Mouse (Mus musculus) kidney, postnatal 14 days (tissue): ENCODE data around the gene Mccc2.

Experiments used
- DNase-seq: peaks from one replicate; pipeline ENCODE4 v3.0.0; 2022; ENCODE audit warnings: mixed read lengths

Gene Mccc2

GRCm38 (mm10) chr13:99938606-99939319, 76.7 kb downstream of the Mccc2 start:
- no peak for DNase-seq

GRCm38 (mm10) chr13:99937741-99938140, 77.7 kb downstream of the Mccc2 start:
- DNase-seq, result no peak

- no peak for DNase-seq
These were observed 83.0 kb downstream of the Mccc2 start for GRCm38 (mm10) chr13:99932406-99932805.

GRCm38 (mm10) chr13:99931502-99931901, 83.9 kb downstream of the Mccc2 start:
- DNase-seq, result no peak

GRCm38 (mm10) chr13:99926249-99926648, 89.2 kb downstream of the Mccc2 start:
- DNase-seq, result no peak

- no peak for DNase-seq
These were observed 99.8 kb downstream of the Mccc2 start for GRCm38 (mm10) chr13:99915632-99916031.

- DNase-seq, result no peak
These were observed 114.5 kb downstream of the Mccc2 start, which contains the start of gene Cartpt for GRCm38 (mm10) chr13:99900965-99901364. Cartpt (minus strand) TSS chr13:99901091.

GRCm38 (mm10) chr13:99900557-99900892, 114.9 kb downstream of the Mccc2 start:
- DNase-seq, result peak; percentile 70

GRCm38 (mm10) chr13:99899670-99900556, 115.5 kb downstream of the Mccc2 start:
- peak; percentile 2 for DNase-seq

GRCm38 (mm10) chr13:99898816-99899215, 116.6 kb downstream of the Mccc2 start:
- DNase-seq, result no peak
